Mouse (Mus musculus) embryonic fibroblast, embryonic 13.5 days (primary cell): ENCODE measurements around the gene Pank4. TPM values are rescaled to one million over a fixed set of nuclear protein-coding genes. Genes with fewer than 3 reads are reported as not detected.
A peak's percentile ranks its signal among the peaks of the same experiment; 100 is the strongest.

Experiments used
- H3K27ac ChIP-seq: 2 replicates; pipeline ENCODE4 v1.5.1; 2012; ENCODE audit warnings: low read length, control low read depth, inconsistent platforms; ENCODE audit not compliant: insufficient read depth
- H3K4me1 ChIP-seq: 2 replicates; pipeline ENCODE4 v1.6.1; 2011; ENCODE audit warnings: low read length; ENCODE audit not compliant: control insufficient read depth, insufficient read depth
- H3K4me3 ChIP-seq: 2 replicates; pipeline ENCODE4 v1.5.1; 2011; ENCODE audit warnings: mild to moderate bottlenecking, control low read depth, low read length; ENCODE audit not compliant: insufficient read depth
- CTCF ChIP-seq: IDR thresholded peaks from 2 replicates; pipeline ENCODE4 v1.5.1; 2011; ENCODE audit warnings: mild to moderate bottlenecking, control low read depth, low read length, moderate library complexity, borderline replicate concordance; ENCODE audit not compliant: insufficient read depth
- POLR2A ChIP-seq: IDR thresholded peaks from 2 replicates; pipeline ENCODE4 v1.6.1; 2011; ENCODE audit warnings: low read depth, mild to moderate bottlenecking, control low read depth, low read length, moderate library complexity
- polyA plus RNA-seq: library from polyadenylated mRNA; stranded (reverse); fragments of >200 nt; gene quantifications from 2 replicates; pipeline ENCODE4 v1.2.4, GENCODE M21; 2011; ENCODE audit warnings: low read depth; ENCODE audit not compliant: missing spikeins, insufficient read length

Gene Pank4
- polyA plus RNA-seq, 1 experiment = 19.8 TPM

GRCm38 (mm10) chr4:154986096-154986495, 22.2 kb downstream of the Pank4 start:
- Histone ChIP-seq H3K4me1 (no peaks in the 10 kb centered on the region), H3K27ac (no peak overlapping the region), H3K4me3 (no peak overlapping the region)
- TF ChIP-seq POLR2A (no peak), CTCF (peak; percentile 38; the same call in 1 of the 2 replicates)

GRCm38 (mm10) chr4:154986750-154987149, 22.8 kb downstream of the Pank4 start:
- H3K27ac ChIP-seq = no peak overlapping the region
- no peaks in the 10 kb centered on the region for H3K4me1 ChIP-seq
- H3K4me3 ChIP-seq = no peak overlapping the region
- TF ChIP-seq POLR2A (no peak), CTCF (no peak)

GRCm38 (mm10) chr4:154994876-154995275, 31.0 kb downstream of the Pank4 start:
- no peak overlapping the region for H3K4me3 ChIP-seq
- no peaks in the 10 kb centered on the region for H3K4me1 ChIP-seq
- TF ChIP-seq POLR2A = no peak
- no peak for TF ChIP-seq CTCF
- no peak overlapping the region for H3K27ac ChIP-seq

GRCm38 (mm10) chr4:154996572-154997154, 32.7 kb downstream of the Pank4 start:
- no peak overlapping the region for H3K27ac ChIP-seq
- no peak overlapping the region for H3K4me3 ChIP-seq
- H3K4me1 ChIP-seq = no peaks in the 10 kb centered on the region
- TF ChIP-seq CTCF (no peak), POLR2A (no peak)

- H3K4me1 ChIP-seq = no peaks in the 10 kb centered on the region
- TF ChIP-seq CTCF = no peak
- no peak for TF ChIP-seq POLR2A
- no peak overlapping the region for H3K4me3 ChIP-seq
- no peak overlapping the region for H3K27ac ChIP-seq
Measured at GRCm38 (mm10) chr4:154999379-154999778, 35.5 kb downstream of the Pank4 start.

- H3K4me3 ChIP-seq = no peak overlapping the region
- no peaks in the 10 kb centered on the region for H3K4me1 ChIP-seq
- no peak overlapping the region for H3K27ac ChIP-seq
- TF ChIP-seq CTCF (no peak), POLR2A (no peak)
Measured at GRCm38 (mm10) chr4:155005278-155005677, 41.4 kb downstream of the Pank4 start.

GRCm38 (mm10) chr4:155006296-155006695, 42.4 kb downstream of the Pank4 start:
- H3K4me1 ChIP-seq = no peaks in the 10 kb centered on the region
- H3K4me3 ChIP-seq = no peak overlapping the region
- TF ChIP-seq CTCF (no peak), POLR2A (no peak)
- H3K27ac ChIP-seq = no peak overlapping the region

GRCm38 (mm10) chr4:155007641-155008040, 43.7 kb downstream of the Pank4 start:
- Histone ChIP-seq H3K4me1 (no peaks in the 10 kb centered on the region), H3K27ac (no peak overlapping the region), H3K4me3 (no peak overlapping the region)
- TF ChIP-seq CTCF = no peak
- no peak for TF ChIP-seq POLR2A

GRCm38 (mm10) chr4:155008075-155008474, 44.2 kb downstream of the Pank4 start:
- Histone ChIP-seq H3K27ac (no peak overlapping the region), H3K4me1 (no peaks in the 10 kb centered on the region), H3K4me3 (no peak overlapping the region)
- TF ChIP-seq CTCF (no peak), POLR2A (no peak)

- no peak overlapping the region for H3K4me3 ChIP-seq
- H3K4me1 ChIP-seq = no peaks in the 10 kb centered on the region
- no peak for TF ChIP-seq POLR2A
- no peak for TF ChIP-seq CTCF
- no peak overlapping the region for H3K27ac ChIP-seq
Measured at GRCm38 (mm10) chr4:155009216-155009615, 45.3 kb downstream of the Pank4 start.

- TF ChIP-seq CTCF (no peak), POLR2A (no peak)
- no peak overlapping the region for H3K4me3 ChIP-seq
- no peaks in the 10 kb centered on the region for H3K4me1 ChIP-seq
- no peak overlapping the region for H3K27ac ChIP-seq
Measured at GRCm38 (mm10) chr4:155010870-155011269, 46.9 kb downstream of the Pank4 start.
